Mouse (Mus musculus) midbrain, embryonic 15.5 days (tissue): ENCODE measurements around the gene Cars. TPM values are rescaled to one million over a fixed set of nuclear protein-coding genes. Genes with fewer than 3 reads are reported as not detected.

Source experiments
- ATAC-seq: fragments of 200-750 bp; cut with Nextera tagmentation; replicated peaks from 2 replicates; pipeline ENCODE4 v1.8.0; 2017; ENCODE audit warnings: moderate TSS enrichment
- H3K27ac ChIP-seq: fragments of 300-500 bp; sonication (generic); 2 replicates; pipeline ENCODE4 v1.5.1; 2015; ENCODE audit warnings: mild to moderate bottlenecking, inconsistent platforms
- H3K27me3 ChIP-seq: fragments of 300-500 bp; sonication (generic); replicated peaks from 2 replicates; pipeline ENCODE4 v1.6.1; 2015; ENCODE audit warnings: inconsistent platforms
- H3K36me3 ChIP-seq: fragments of 300-500 bp; sonication (generic); replicated peaks from 2 replicates; pipeline ENCODE4 v1.6.1; 2015; ENCODE audit warnings: inconsistent platforms
- H3K4me1 ChIP-seq: fragments of 300-500 bp; sonication (generic); 2 replicates; pipeline ENCODE4 v1.6.1; 2015; ENCODE audit warnings: inconsistent platforms
- H3K4me2 ChIP-seq: fragments of 300-500 bp; sonication (generic); 2 replicates; pipeline ENCODE4 v1.6.1; 2015; ENCODE audit warnings: inconsistent platforms, mild to moderate bottlenecking, moderate library complexity
- H3K4me3 ChIP-seq: fragments of 300-500 bp; sonication (generic); 2 replicates; pipeline ENCODE4 v1.5.1; 2015; ENCODE audit warnings: mild to moderate bottlenecking, inconsistent platforms
- H3K9ac ChIP-seq: fragments of 300-500 bp; sonication (generic); 2 replicates; pipeline ENCODE4 v1.6.1; 2015; ENCODE audit warnings: mild to moderate bottlenecking, inconsistent platforms
- H3K9me3 ChIP-seq: fragments of 300-500 bp; sonication (generic); 2 replicates; pipeline ENCODE4 v1.6.1; 2016; ENCODE audit warnings: inconsistent platforms
- WGBS: fragments of 180-500 bp; shearing (Covaris S2); methylation state at CpG from one replicate; pipeline ENCODE4 v1.1.7; 2015; ENCODE audit warnings: mixed read lengths; 5-methylcytosine and 5-hydroxymethylcytosine counted together
- microRNA-seq: library from miRNA; unstranded; fragments of <30 nt; microRNA quantifications from one replicate; pipeline ENCODE4, GENCODE M21; 2016
- polyA plus RNA-seq: library from polyadenylated mRNA; unstranded; fragments of >200 nt; fragmentation: Nextera tagmentation; extraction: Ambion mirVana; gene quantifications from 2 replicates; pipeline ENCODE4 v1.2.1, GENCODE M21; 2015

Gene Cars
- polyA plus RNA-seq, 1 experiment from 2014 or later = 74.1 TPM

DNA sequence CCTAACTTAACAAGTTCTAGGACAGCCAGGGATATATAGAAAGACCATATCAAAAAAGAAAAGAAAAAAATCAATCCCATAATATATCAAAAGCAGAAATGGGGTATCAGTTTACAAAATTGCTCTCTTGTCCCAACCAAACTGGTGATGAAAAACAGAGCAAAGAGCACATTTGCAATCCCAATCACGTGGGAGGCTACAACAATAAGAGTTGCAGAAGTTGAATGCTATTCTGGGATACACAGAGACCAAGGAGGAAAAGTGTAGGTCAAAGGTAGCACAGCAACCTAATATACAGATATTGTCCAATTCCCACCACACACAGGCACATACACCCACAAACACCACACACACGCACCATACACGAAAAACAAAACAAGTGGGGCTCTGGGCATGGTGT, 63.6 kb downstream of the Cars start:
- no peak overlapping the region for H3K4me3 ChIP-seq
- 90% methylated on average over 3 of the region's 3 CpGs for WGBS
- no peaks in the 10 kb centered on the region for H3K27me3 ChIP-seq
- no peak for ATAC-seq
- no peak overlapping the region for H3K27ac ChIP-seq
- peaks cover 55% of the 10 kb centered on the region for H3K36me3 ChIP-seq
- H3K4me1 ChIP-seq = 0 out of 2 replicates have a peak, but pooled peaks cover 2% of the 10 kb centered on the region
- no peak overlapping the region for H3K4me2 ChIP-seq
- H3K9ac ChIP-seq = no peak overlapping the region
- no peaks in the 10 kb centered on the region for H3K9me3 ChIP-seq

DNA sequence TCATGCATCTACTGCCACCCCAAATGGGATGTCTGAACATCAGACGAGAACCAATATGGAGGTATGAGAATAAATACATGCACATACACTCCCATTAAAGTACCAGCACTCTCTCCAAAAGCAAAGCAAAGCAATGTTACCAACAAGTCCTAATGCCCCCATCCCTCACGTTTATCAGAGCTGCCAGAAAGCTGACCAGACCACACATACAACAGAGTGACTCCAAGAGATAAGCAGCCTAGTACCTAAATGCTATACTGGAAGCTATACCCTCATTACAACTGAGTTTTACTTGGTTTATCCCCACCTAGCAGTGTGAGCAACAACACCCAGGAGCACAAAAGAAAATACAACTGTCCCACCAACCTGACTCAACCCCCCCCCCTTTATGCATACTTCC, 66.6 kb downstream of the Cars start:
- Histone ChIP-seq H3K4me1 (no peaks in the 10 kb centered on the region), H3K27me3 (no peaks in the 10 kb centered on the region), H3K4me3 (no peak overlapping the region), H3K9me3 (no peaks in the 10 kb centered on the region), H3K36me3 (peaks cover 73% of the 10 kb centered on the region), H3K4me2 (no peak overlapping the region), H3K9ac (no peak overlapping the region), H3K27ac (no peak overlapping the region)
- no peak for ATAC-seq
- 93% methylated on average over 2 of the region's 2 CpGs for WGBS

DNA sequence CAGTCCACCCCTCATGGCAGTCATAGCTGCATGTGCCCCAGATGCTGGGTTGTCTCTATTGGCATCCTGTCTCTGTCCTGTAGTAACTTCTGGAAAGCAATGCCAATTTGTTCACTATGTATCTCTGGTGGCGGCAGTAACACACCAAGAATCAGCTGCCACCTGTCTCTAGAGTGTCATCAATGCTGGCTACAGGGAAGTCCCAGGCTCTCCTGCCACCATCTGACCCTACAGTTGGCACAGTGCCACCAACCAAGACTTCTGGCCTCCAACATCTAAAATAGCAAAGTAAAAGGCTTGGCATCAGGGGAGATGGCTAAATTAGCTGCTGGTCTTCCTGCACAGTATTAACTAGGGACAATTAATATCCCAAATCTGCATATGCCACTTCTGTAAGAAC, 67.5 kb downstream of the Cars start:
- H3K4me1 ChIP-seq = no peaks in the 10 kb centered on the region
- no peak overlapping the region for H3K9ac ChIP-seq
- ATAC-seq = no peak
- 88% methylated on average over 1 of the region's 1 CpGs for WGBS
- H3K36me3 ChIP-seq = peaks cover 67% of the 10 kb centered on the region
- H3K9me3 ChIP-seq = no peaks in the 10 kb centered on the region
- no peaks in the 10 kb centered on the region for H3K27me3 ChIP-seq
- H3K4me3 ChIP-seq = no peak overlapping the region
- H3K27ac ChIP-seq = no peak overlapping the region
- no peak overlapping the region for H3K4me2 ChIP-seq

DNA sequence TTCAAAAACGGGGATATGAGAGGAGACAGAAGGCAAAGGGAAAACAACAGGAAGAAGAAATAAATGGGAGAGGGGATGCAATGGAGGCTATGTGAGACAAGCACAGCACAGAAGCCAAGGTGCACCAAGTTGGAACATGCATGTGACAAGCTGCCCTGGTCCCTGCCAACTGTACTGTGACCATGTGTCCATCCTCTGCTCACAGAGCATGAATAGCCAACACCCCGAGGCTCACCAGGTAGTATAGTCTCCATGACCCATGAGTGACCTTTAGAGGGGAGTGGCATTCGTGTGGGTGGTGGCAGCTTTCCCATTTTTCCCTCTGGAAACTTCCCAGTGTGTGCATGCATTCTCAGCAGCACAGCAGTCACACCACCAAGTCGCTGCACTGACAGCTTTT, 80.6 kb downstream of the Cars start:
- WGBS = 86% methylated on average over 4 of the region's 4 CpGs
- ATAC-seq = no peak
- H3K4me1 ChIP-seq = no peaks in the 10 kb centered on the region

DNA sequence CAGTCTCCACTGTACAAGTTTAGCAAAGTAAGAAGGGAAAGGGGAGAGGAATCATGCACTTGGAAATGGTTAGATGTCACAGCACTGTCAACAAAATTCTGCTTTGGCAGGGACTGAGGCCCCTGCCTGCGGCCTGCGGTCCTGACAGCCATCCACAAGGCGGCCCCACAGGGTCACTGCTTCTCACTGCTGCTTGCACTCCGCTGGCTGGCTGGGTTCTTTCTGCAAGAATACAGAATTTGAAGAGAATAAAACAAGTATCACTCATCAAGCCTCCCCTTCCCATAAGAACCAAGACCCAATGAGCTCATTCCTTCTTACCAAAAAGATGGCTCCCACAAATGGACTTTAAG, 85.5 kb downstream of the Cars start:
- Histone ChIP-seq H3K9me3 (no peaks in the 10 kb centered on the region), H3K27ac (no peak overlapping the region), H3K4me1 (no peaks in the 10 kb centered on the region), H3K4me3 (no peak overlapping the region), H3K9ac (no peak overlapping the region), H3K4me2 (no peak overlapping the region), H3K36me3 (peaks cover 51% of the 10 kb centered on the region), H3K27me3 (no peaks in the 10 kb centered on the region)
- no peak for ATAC-seq
- WGBS = 92% methylated on average over 4 of the region's 4 CpGs

More for the DNA sequence above, 80.6 kb downstream of the Cars start:
- H3K4me2 ChIP-seq = no peak overlapping the region
- H3K36me3 ChIP-seq = peaks cover 73% of the 10 kb centered on the region
- no peaks in the 10 kb centered on the region for H3K9me3 ChIP-seq
- H3K27ac ChIP-seq = no peak overlapping the region
- H3K27me3 ChIP-seq = no peaks in the 10 kb centered on the region
- H3K9ac ChIP-seq = no peak overlapping the region
- no peak overlapping the region for H3K4me3 ChIP-seq

DNA sequence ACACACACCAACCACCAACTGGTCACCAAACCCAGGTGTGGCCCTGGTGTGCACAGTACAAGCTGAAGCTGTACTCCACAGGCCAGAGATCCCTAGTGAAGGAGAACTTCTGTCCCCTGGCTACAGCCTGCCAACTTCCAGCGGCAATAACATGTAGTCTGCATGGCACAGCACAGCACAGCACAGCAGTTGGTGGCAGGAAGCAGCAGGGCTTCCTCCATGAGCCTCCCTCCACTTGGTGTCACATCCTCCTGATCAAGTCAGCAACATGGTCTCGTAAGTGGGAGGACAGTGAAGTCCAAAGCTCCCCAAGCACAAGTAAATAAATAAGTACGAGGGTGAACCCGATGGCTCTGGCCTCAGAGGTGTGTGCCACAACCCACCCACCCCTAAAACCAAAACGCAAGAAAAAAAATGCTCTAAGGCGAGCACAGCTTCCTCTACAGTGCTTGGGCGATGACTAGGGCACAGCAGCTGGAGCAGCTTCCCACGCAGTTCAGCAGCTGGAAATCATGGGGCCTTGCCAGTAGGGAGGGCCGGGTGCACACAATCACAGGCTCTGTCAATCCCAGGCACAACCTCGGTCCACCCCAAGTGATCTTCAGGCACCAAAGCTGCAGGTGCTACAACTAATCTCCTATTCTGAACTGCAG, 86.0 kb downstream of the Cars start:
- 93% methylated on average over 10 of the region's 10 CpGs for whole genome bisulfite sequencing
- H3K4me2 ChIP-seq = no peak overlapping the region
- no peaks in the 10 kb centered on the region for H3K27me3 ChIP-seq
- H3K9ac ChIP-seq = no peak overlapping the region
- H3K4me3 ChIP-seq = no peak overlapping the region
- no peak overlapping the region for H3K27ac ChIP-seq
- ATAC-seq = no peak
- H3K36me3 ChIP-seq = peaks cover 46% of the 10 kb centered on the region
- no peaks in the 10 kb centered on the region for H3K4me1 ChIP-seq
- no peaks in the 10 kb centered on the region for H3K9me3 ChIP-seq

DNA sequence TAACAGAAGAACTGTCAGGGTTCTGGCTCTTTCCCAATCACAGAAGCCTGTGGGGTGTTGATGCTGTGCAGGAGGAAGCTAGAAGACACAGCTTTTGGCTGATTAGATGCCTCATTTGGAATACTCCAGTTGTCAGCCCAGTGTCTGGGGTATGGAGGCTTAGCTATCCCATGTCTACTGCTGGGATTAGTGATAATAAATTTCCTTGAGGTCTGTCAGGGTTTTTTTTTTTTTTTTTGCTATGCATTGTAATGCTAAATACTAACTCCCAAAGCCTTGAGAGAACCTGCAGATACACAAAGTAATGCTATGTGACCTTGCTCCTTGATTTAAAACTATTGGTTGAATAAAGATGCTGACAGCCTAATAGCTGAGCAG, 88.6 kb downstream of the Cars start:
- no peak for ATAC-seq
- Histone ChIP-seq H3K36me3 (peaks cover 29% of the 10 kb centered on the region), H3K27me3 (no peaks in the 10 kb centered on the region), H3K27ac (no peak overlapping the region), H3K4me1 (no peaks in the 10 kb centered on the region), H3K9me3 (no peaks in the 10 kb centered on the region), H3K4me2 (no peak overlapping the region), H3K9ac (no peak overlapping the region), H3K4me3 (no peak overlapping the region)

DNA sequence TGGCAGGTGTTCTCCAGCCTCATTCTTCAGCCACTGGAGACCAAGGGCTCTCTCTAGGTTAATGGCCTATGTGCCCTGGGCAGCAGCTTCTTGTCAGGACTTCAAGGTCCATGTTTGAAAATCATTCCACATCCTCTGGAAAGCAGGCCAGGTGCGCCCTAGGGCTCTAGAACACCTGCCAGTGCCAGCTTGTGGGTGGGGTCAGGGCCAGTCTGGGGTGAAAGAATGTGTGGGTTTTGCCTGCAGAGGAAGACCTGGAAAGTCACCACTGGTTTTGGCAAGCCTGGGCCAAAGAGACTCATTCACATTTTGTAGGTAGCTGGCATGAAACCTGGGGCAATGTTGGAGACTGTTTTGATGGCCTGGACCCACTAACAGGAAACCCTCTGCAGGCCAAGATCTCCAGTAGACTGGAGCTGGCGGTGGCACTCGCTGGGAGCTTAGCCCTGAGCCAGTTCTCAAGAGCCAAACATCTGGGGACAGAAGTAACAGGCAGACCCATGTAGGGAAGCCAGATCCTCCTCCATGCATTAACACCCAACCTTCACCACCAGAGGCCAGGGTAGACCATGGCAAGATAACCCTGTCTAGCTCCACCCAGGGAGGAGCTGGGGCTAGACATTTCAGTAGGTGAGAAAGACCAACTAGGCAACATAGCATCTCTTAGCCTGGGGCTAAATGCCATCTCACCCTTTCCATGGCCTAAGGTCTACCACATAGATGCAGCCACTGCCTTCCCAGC, 89.1 kb downstream of the Cars start:
- ATAC-seq = no peak

DNA sequence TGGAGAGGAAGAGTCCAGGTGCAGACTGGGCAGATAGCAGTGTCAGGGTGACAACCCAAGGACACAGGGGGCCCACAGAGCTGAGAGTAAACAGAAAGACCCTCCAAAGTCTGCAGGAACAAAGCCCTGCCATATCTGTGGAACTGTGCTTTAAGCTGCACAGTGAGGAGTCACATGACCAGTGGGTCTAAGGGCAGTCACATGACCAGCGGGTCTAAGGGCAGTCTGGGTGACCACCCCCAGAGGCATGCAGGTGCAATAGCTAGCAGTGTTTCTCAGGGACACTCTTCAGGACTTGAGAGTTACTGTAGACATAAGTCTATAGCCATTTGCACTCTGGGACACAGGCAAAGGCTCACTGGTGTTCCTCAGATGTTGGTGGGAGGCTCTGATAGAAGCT, 90.3 kb downstream of the Cars start:
- no peak overlapping the region for H3K4me2 ChIP-seq
- no peaks in the 10 kb centered on the region for H3K4me1 ChIP-seq
- WGBS = 77% methylated on average over 1 of the region's 1 CpGs
- peaks cover 15% of the 10 kb centered on the region for H3K36me3 ChIP-seq
- H3K9ac ChIP-seq = no peak overlapping the region
- no peaks in the 10 kb centered on the region for H3K9me3 ChIP-seq
- peaks cover 5% of the 10 kb centered on the region for H3K27me3 ChIP-seq
- H3K4me3 ChIP-seq = no peak overlapping the region
- no peak for ATAC-seq
- no peak overlapping the region for H3K27ac ChIP-seq

More for the DNA sequence above, 89.1 kb downstream of the Cars start:
- Histone ChIP-seq H3K9me3 (no peaks in the 10 kb centered on the region), H3K9ac (no peak overlapping the region), H3K4me2 (no peak overlapping the region), H3K27me3 (no peaks in the 10 kb centered on the region), H3K4me3 (no peak overlapping the region), H3K4me1 (no peaks in the 10 kb centered on the region), H3K36me3 (peaks cover 25% of the 10 kb centered on the region), H3K27ac (no peak overlapping the region)
- 91% methylated on average over 3 of the region's 3 CpGs for WGBS

Small RNAs within 50 kb of the gene (microRNA-seq; reads per million reads assigned to microRNA genes)
- 2.9 reads per million, percentile 12 among the genes with 10 or more reads in this experiment for gene Mir7064

Other genes with a start within 250 kb of the Cars start
- gene Cdkn1c, start 139.0 kb downstream of the Cars start, polyA plus RNA-seq = 288 and 345 TPM in 2 replicates
- gene Slc22a18, start 126.4 kb downstream of the Cars start, polyA plus RNA-seq = 0.97 and 1.0 TPM in 2 replicates
- 0.51 and 0.66 TPM in 2 replicates for gene Phlda2, start 96.9 kb downstream of the Cars start, polyA plus RNA-seq
- 344 and 348 TPM in 2 replicates for gene Nap1l4, start 51.0 kb downstream of the Cars start, polyA plus RNA-seq
- gene Tnfrsf26, start 28.6 kb upstream of the Cars start, polyA plus RNA-seq = 0.15 and 0.21 TPM in 2 replicates
- 3.2 and 3.5 TPM in 2 replicates for gene Tnfrsf22, start 49.6 kb upstream of the Cars start, polyA plus RNA-seq
- gene Tnfrsf23, start 85.8 kb upstream of the Cars start, polyA plus RNA-seq = 1.1 and 1.2 TPM in 2 replicates
- gene Osbpl5, start 156.9 kb upstream of the Cars start, polyA plus RNA-seq = 39.7 and 44.0 TPM in 2 replicates
- not detected in 2 replicates for gene Mrgprg, start 166.9 kb upstream of the Cars start, polyA plus RNA-seq
- 9.8 and 10.0 TPM in 2 replicates for gene Mrgpre, start 184.4 kb upstream of the Cars start, polyA plus RNA-seq
- 6.2 and 7.1 TPM in 2 replicates for gene Nadsyn1, start 222.8 kb upstream of the Cars start, polyA plus RNA-seq
- 71.6 and 73.6 TPM in 2 replicates for gene Dhcr7, start 223.1 kb upstream of the Cars start, polyA plus RNA-seq